Mouse (Mus musculus): Measurements from ENCODE around the gene Ccdc158.

GRCm38 (mm10) chr5:92633526-92633925 lies 41.5 kb downstream of the Ccdc158 start:
- TF ChIP-seq CTCF (IDR thresholded peaks at IDR 0.05; ENCODE audit: extremely low read depth, insufficient read depth, insufficient read length, insufficient replicate concordance): no peak
- no peak for TF ChIP-seq POLR2A (IDR thresholded peaks at IDR 0.05; ENCODE audit: low read depth, low read length)

All from spleen, adult 2 months (tissue).